Mouse (Mus musculus) ES-E14 (cell line): ENCODE measurements around the gene Naxd. TPM values are rescaled to one million over a fixed set of nuclear protein-coding genes. Genes with fewer than 3 reads are reported as not detected.

Experiments used
- DNase-seq: peaks from one replicate; pipeline ENCODE4 v3.0.0-alpha.2; 2013; ENCODE audit warnings: low read depth, low spot score
- H3K27ac ChIP-seq: 2 replicates; pipeline ENCODE4 v1.5.1; 2012; ENCODE audit warnings: low read depth, mild to moderate bottlenecking, low read length, moderate library complexity, mixed read lengths; ENCODE audit not compliant: poor library complexity, insufficient read depth, severe bottlenecking
- H3K36me3 ChIP-seq: 2 replicates; pipeline ENCODE4 v1.6.1; 2012; ENCODE audit warnings: mild to moderate bottlenecking, low read length, moderate library complexity, mixed read lengths; ENCODE audit not compliant: control insufficient read depth, poor library complexity, insufficient read depth, severe bottlenecking
- H3K4me1 ChIP-seq, 2 experiments: fragments of 150-350 bp in 1 of 2; sonication (generic) in 1 of 2; 2 replicates each; pipeline ENCODE4 v1.6.1; 2012; ENCODE audit warnings: low read length in 2 of 2, mild to moderate bottlenecking in 1 of 2, mixed read lengths in 1 of 2; ENCODE audit not compliant: control insufficient read depth in 2 of 2, insufficient read depth in 2 of 2, poor library complexity in 1 of 2
- H3K4me3 ChIP-seq, 2 experiments: fragments of 150-350 bp in 1 of 2; sonication (generic) in 1 of 2; 2 replicates each; pipeline ENCODE4 v1.5.1; 2012; ENCODE audit warnings: low read length in 2 of 2, low read depth in 1 of 2, mild to moderate bottlenecking in 1 of 2, mixed read lengths in 1 of 2; ENCODE audit not compliant: insufficient read depth in 1 of 2, poor library complexity in 1 of 2, severe bottlenecking in 1 of 2
- H3K9ac ChIP-seq: 2 replicates; pipeline ENCODE4 v1.6.1; 2012; ENCODE audit warnings: low read depth, mild to moderate bottlenecking, low read length, mixed read lengths; ENCODE audit not compliant: poor library complexity, insufficient read depth, severe bottlenecking
- H3K9me3 ChIP-seq: fragments of 150-350 bp; sonication (generic); 2 replicates; pipeline ENCODE4 v1.6.1; 2012; ENCODE audit warnings: low read depth, mild to moderate bottlenecking, low read length; ENCODE audit not compliant: control insufficient read depth, insufficient read depth
- CHD2 ChIP-seq: IDR thresholded peaks from 2 replicates; pipeline ENCODE4 v1.6.1; 2014; ENCODE audit warnings: mild to moderate bottlenecking, low read depth, low read length, inconsistent platforms
- HCFC1 ChIP-seq: IDR thresholded peaks from 2 replicates; pipeline ENCODE4 v1.6.1; 2012; ENCODE audit warnings: low read length, inconsistent platforms, borderline replicate concordance; ENCODE audit not compliant: insufficient read depth
- MAFK ChIP-seq: IDR thresholded peaks from 2 replicates; pipeline ENCODE4 v1.6.1; 2014; ENCODE audit warnings: mild to moderate bottlenecking, low read depth, low read length, inconsistent platforms; ENCODE audit not compliant: insufficient read depth
- ZC3H11A ChIP-seq: IDR thresholded peaks from 2 replicates; pipeline ENCODE4 v1.6.1; 2012; ENCODE audit warnings: low read depth, mild to moderate bottlenecking, inconsistent platforms, low read length, borderline replicate concordance
- ZNF384 ChIP-seq: IDR thresholded peaks from 2 replicates; pipeline ENCODE4 v1.6.1; 2012; ENCODE audit warnings: low read depth, low read length, inconsistent platforms
- in situ Hi-C, 2 experiments: fragments of 600-800 bp; cut with MboI; formaldehyde crosslinking; loops; one replicate each; pipeline ENCODE4 v1.15.1; 2025; ENCODE audit warnings: low sequenced_read_pairs in 2 of 2, inconsistent platforms in 1 of 2; ENCODE audit not compliant: unreplicated experiment in 2 of 2
- total RNA-seq: library from RNA; depleted of rRNA; stranded (reverse); fragments of 300-350 nt; gene quantifications from 2 replicates; pipeline ENCODE4 v1.2.3, GENCODE M21; 2012

Gene Naxd
- total RNA-seq, 1 experiment, result 42.7 TPM

- H3K4me1 ChIP-seq, result peaks cover 0 to 3% of the 10 kb centered on the region in 2 experiments; a peak in 2 of 4 replicates
- no peaks in the 10 kb centered on the region for H3K9me3 ChIP-seq
- in situ Hi-C loops, result no loop called here
- no peak overlapping the region for H3K4me3 ChIP-seq
- no peak overlapping the region for H3K9ac ChIP-seq
- H3K36me3 ChIP-seq, result peaks cover 71% of the 10 kb centered on the region
- TF ChIP-seq ZC3H11A (no peak), ZNF384 (no peak), MAFK (no peak), CHD2 (no peak), HCFC1 (no peak)
- no peak overlapping the region for H3K27ac ChIP-seq
- DNase-seq, result no peak
These were observed 15.4 kb downstream of the Naxd start for GRCm38 (mm10) chr8:11512711-11513110.

- Histone ChIP-seq H3K36me3 (peaks cover 72% of the 10 kb centered on the region), H3K4me3 (no peak overlapping the region), H3K9ac (no peak overlapping the region), H3K9me3 (no peaks in the 10 kb centered on the region), H3K4me1 (peaks cover 0 to 3% of the 10 kb centered on the region in 2 experiments; a peak in 2 of 4 replicates), H3K27ac (no peak overlapping the region)
- DNase-seq, result no peak
- in situ Hi-C loops, result no loop called here
- TF ChIP-seq ZC3H11A, result no peak
- TF ChIP-seq HCFC1, result no peak
- TF ChIP-seq CHD2, result no peak
- TF ChIP-seq ZNF384, result no peak
- no peak for TF ChIP-seq MAFK
These were observed 15.9 kb downstream of the Naxd start for GRCm38 (mm10) chr8:11513247-11513646.

- DNase-seq, result no peak
- H3K27ac ChIP-seq, result no peak overlapping the region
- TF ChIP-seq ZC3H11A (no peak), CHD2 (no peak), MAFK (no peak), ZNF384 (no peak), HCFC1 (no peak)
- no peaks in the 10 kb centered on the region for H3K9me3 ChIP-seq
- in situ Hi-C loops, result no loop called here
- peaks cover 66% of the 10 kb centered on the region for H3K36me3 ChIP-seq
- peaks cover 0 to 3% of the 10 kb centered on the region in 2 experiments; a peak in 2 of 4 replicates for H3K4me1 ChIP-seq
- H3K4me3 ChIP-seq, result no peak overlapping the region
- H3K9ac ChIP-seq, result no peak overlapping the region
These were observed 19.0 kb downstream of the Naxd start for GRCm38 (mm10) chr8:11516292-11516691.

- no peaks in the 10 kb centered on the region for H3K9me3 ChIP-seq
- DNase-seq, result no peak
- no peak overlapping the region for H3K27ac ChIP-seq
- no peak for TF ChIP-seq ZNF384
- no peak for TF ChIP-seq CHD2
- TF ChIP-seq HCFC1, result no peak
- no peak for TF ChIP-seq ZC3H11A
- TF ChIP-seq MAFK, result no peak
- no peak overlapping the region for H3K9ac ChIP-seq
- in situ Hi-C loops, result no loop called here
- H3K4me3 ChIP-seq, result no peak overlapping the region
- peaks cover 56% of the 10 kb centered on the region for H3K36me3 ChIP-seq
- H3K4me1 ChIP-seq, result peaks cover 0 to 3% of the 10 kb centered on the region in 2 experiments; a peak in 2 of 4 replicates
These were observed 20.2 kb downstream of the Naxd start for GRCm38 (mm10) chr8:11517366-11518055.

- peaks cover 52% of the 10 kb centered on the region for H3K36me3 ChIP-seq
- no peak overlapping the region for H3K4me3 ChIP-seq
- no peak overlapping the region for H3K27ac ChIP-seq
- in situ Hi-C loops, result no loop called here
- H3K9me3 ChIP-seq, result no peaks in the 10 kb centered on the region
- no peak overlapping the region for H3K9ac ChIP-seq
- peaks cover 0 to 2% of the 10 kb centered on the region in 2 experiments; a peak in 2 of 4 replicates for H3K4me1 ChIP-seq
- TF ChIP-seq ZNF384, result no peak
- TF ChIP-seq MAFK, result no peak
- no peak for TF ChIP-seq CHD2
- TF ChIP-seq ZC3H11A, result no peak
- no peak for TF ChIP-seq HCFC1
- no peak for DNase-seq
These were observed 20.7 kb downstream of the Naxd start for GRCm38 (mm10) chr8:11518056-11518396.
